Mouse (Mus musculus) midbrain, postnatal 0 days (tissue): ENCODE results near the gene Wfikkn1. TPM values are rescaled to one million over a fixed set of nuclear protein-coding genes. Genes with fewer than 3 reads are reported as not detected.
A peak's percentile ranks its signal among the peaks of the same experiment; 100 is the strongest.

Experiments
- ATAC-seq: fragments of 200-750 bp; cut with Nextera tagmentation; 2 replicates; pipeline ENCODE4 v1.8.0; 2017; ENCODE audit warnings: moderate number of reproducible peaks, mild to moderate bottlenecking, moderate TSS enrichment, moderate library complexity; ENCODE audit not compliant: low FRiP score
- DNase-seq: peaks from one replicate; pipeline ENCODE4 v3.0.0-alpha.2; 2015; ENCODE audit warnings: low spot score
- H3K27ac ChIP-seq: fragments of 300-500 bp; sonication (generic); 2 replicates; pipeline ENCODE4 v1.5.1; 2014; ENCODE audit warnings: low read depth, mild to moderate bottlenecking, low read length, mixed read lengths
- H3K27me3 ChIP-seq: fragments of 300-500 bp; sonication (generic); 2 replicates; pipeline ENCODE4 v1.6.1; 2014; ENCODE audit warnings: low read length, control low read depth, mixed read lengths; ENCODE audit not compliant: insufficient read depth
- H3K36me3 ChIP-seq: fragments of 300-500 bp; sonication (generic); 2 replicates; pipeline ENCODE4 v1.6.1; 2014; ENCODE audit warnings: low read length, control low read depth, mixed read lengths; ENCODE audit not compliant: insufficient read depth
- H3K4me1 ChIP-seq: fragments of 300-500 bp; sonication (generic); 2 replicates; pipeline ENCODE4 v1.6.1; 2014; ENCODE audit warnings: mild to moderate bottlenecking, control low read depth, antibody characterized with exemption, low read length, mixed read lengths; ENCODE audit not compliant: insufficient read depth
- H3K4me2 ChIP-seq: fragments of 300-500 bp; sonication (generic); 2 replicates; pipeline ENCODE4 v1.6.1; 2014; ENCODE audit warnings: low read depth, mild to moderate bottlenecking, low read length, mixed read lengths; ENCODE audit not compliant: poor library complexity, severe bottlenecking
- H3K4me3 ChIP-seq: fragments of 300-500 bp; sonication (generic); 2 replicates; pipeline ENCODE4 v1.5.1; 2014; ENCODE audit warnings: low read depth, mild to moderate bottlenecking, low read length, moderate library complexity
- H3K9ac ChIP-seq: fragments of 300-500 bp; sonication (generic); replicated peaks from 2 replicates; pipeline ENCODE4 v1.6.1; 2014; ENCODE audit warnings: mild to moderate bottlenecking, low read length, moderate library complexity, mixed read lengths; ENCODE audit not compliant: poor library complexity, severe bottlenecking
- H3K9me3 ChIP-seq: fragments of 300-500 bp; sonication (generic); 2 replicates; pipeline ENCODE4 v1.6.1; 2016; ENCODE audit warnings: low read length, control low read depth
- CTCF ChIP-seq: IDR thresholded peaks from 2 replicates; pipeline ENCODE4 v1.5.1; 2016; ENCODE audit warnings: antibody characterized with exemption, mild to moderate bottlenecking
- WGBS: fragments of 180-500 bp; shearing (Covaris S2); extraction: QIAGEN DNeasy Blood & Tissue Kit; methylation state at CpG from one replicate; pipeline ENCODE4 v1.1.7; 2014; 5-methylcytosine and 5-hydroxymethylcytosine counted together
- polyA plus RNA-seq: library from polyadenylated mRNA; unstranded; fragments of >200 nt; fragmentation: Nextera tagmentation; extraction: Ambion mirVana; gene quantifications from 2 replicates; pipeline ENCODE4 v1.2.1, GENCODE M21; 2015
- total RNA-seq: library from RNA; depleted of rRNA; stranded (reverse); fragments of >200 nt; gene quantifications from 2 replicates; pipeline ENCODE4 v1.2.3, GENCODE M21; 2014

Gene Wfikkn1
- total and polyA plus RNA-seq, 2 experiments from 2014 or later, result 0.42 to 0.77 TPM

DNA sequence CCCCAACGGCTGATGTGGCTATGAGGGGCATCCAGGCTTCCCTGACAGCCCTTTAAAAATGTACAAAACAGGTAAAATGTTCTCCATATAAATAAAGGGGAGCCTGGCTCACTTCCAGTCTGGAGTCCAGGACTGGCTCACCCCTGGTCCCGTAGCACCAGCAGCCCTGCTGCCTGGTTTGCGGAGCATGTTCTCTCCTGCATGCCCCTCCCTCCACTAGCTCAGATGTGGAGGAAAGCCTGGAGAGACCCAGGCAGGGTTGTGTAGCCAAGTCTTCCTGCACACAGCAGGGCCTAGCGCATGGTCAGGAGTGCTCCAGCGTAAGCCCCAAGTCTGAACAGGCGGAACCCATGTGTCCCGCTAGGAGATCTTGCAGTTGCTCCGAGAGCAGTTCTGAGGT, 2.6 kb upstream of the Wfikkn1 start:
- WGBS, result 74% methylated on average over 8 of the region's 8 CpGs
- DNase-seq, result no peak
- Histone ChIP-seq H3K27me3 (no peaks in the 10 kb centered on the region), H3K4me2 (no peak overlapping the region), H3K27ac (no peak overlapping the region), H3K4me3 (no peak overlapping the region), H3K9me3 (no peaks in the 10 kb centered on the region), H3K4me1 (peaks cover 2% of the 10 kb centered on the region; the same call in 1 of the 2 replicates), H3K9ac (no peak overlapping the region), H3K36me3 (peaks cover 41% of the 10 kb centered on the region)
- no peak for ATAC-seq
- no peak for TF ChIP-seq CTCF

- peaks cover 40% of the 10 kb centered on the region for H3K36me3 ChIP-seq
- no peaks in the 10 kb centered on the region for H3K9me3 ChIP-seq
- no peak for DNase-seq
- no peak for ATAC-seq
- no peak overlapping the region for H3K4me3 ChIP-seq
- no peak overlapping the region for H3K27ac ChIP-seq
- 38% methylated on average over 5 of the region's 5 CpGs for WGBS
- H3K4me2 ChIP-seq, result no peak overlapping the region
- no peak overlapping the region for H3K9ac ChIP-seq
- TF ChIP-seq CTCF, result 0 out of 2 replicates have a peak, but pooled peaks have one; percentile 28
- no peaks in the 10 kb centered on the region for H3K27me3 ChIP-seq
- H3K4me1 ChIP-seq, result peaks cover 2% of the 10 kb centered on the region; the same call in 1 of the 2 replicates
These were observed 1.6 kb upstream of the Wfikkn1 start for GRCm38 (mm10) chr17:25882306-25882705.

DNA sequence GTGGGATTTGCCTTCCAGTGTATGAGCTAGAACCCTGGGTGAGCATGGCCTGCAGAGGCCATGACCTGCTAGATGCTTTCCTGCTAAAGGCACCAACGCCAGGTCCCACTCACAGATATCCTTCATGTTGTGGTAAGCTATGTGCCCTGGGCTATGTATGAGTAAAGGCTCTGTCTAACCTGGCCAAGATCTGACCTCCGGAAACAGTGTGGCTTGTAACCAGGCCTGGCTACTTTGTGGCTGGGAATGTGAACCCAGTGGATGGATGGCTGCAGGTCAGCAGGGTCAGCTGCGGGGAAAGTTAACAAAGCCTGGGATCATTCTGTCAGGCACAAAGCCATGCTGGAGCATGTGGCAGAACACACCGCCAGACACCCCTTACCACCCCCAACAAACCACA, 1.0 kb upstream of the Wfikkn1 start:
- no peak for TF ChIP-seq CTCF
- Histone ChIP-seq H3K9ac (no peak overlapping the region), H3K4me1 (peaks cover 7% of the 10 kb centered on the region), H3K4me3 (no peak overlapping the region), H3K27me3 (no peaks in the 10 kb centered on the region), H3K4me2 (no peak overlapping the region), H3K9me3 (no peaks in the 10 kb centered on the region), H3K36me3 (peaks cover 40% of the 10 kb centered on the region), H3K27ac (no peak overlapping the region)
- WGBS, result 33% methylated on average over 4 of the region's 4 CpGs
- ATAC-seq (no peak), DNase-seq (no peak)

DNA sequence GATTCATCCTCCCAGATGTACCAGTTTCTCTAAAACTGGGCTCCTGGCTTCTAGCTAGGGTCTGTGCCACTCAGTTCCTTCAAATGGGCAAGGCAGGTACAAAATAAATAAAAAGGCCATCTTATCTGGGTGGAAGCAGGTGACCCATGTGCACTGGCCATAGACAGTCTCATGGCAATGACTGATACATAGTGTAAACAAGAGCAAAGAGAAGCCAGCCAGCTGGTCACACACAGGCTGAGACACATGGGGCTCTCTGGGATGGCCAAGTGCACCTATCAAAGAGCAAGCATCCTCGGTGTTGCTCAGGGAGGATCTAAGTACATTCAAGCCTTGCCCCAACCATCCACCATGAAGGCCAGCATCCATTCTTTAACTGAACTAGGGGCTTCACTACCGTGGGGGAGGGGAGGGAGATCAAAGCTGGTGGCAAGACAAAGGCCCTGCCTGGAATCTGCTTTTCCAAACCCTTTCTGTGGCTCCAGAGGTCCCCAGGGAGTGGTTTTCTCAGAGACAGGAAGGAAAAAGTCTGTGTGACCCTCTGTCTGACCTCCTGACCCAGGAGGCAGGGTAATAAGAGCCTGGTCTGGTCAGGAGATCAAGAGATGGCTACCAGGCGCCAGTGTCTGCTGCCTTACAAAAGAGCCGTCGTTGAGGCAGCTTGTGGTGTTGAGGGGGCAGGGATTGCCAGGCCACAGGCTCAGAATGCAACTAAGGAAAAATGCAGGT, 419 bp upstream of the Wfikkn1 start:
- TF ChIP-seq CTCF, result no peak
- Histone ChIP-seq H3K4me3 (no peak overlapping the region), H3K4me2 (no peak overlapping the region), H3K27ac (0 out of 2 replicates have a peak overlapping the region, but pooled peaks have one; percentile 32), H3K27me3 (no peaks in the 10 kb centered on the region), H3K9ac (no peak overlapping the region), H3K36me3 (peaks cover 40% of the 10 kb centered on the region), H3K4me1 (peaks cover 13% of the 10 kb centered on the region), H3K9me3 (no peaks in the 10 kb centered on the region)
- DNase-seq, result no peak
- no peak for ATAC-seq
- 9% methylated on average over 5 of the region's 5 CpGs for WGBS

DNA sequence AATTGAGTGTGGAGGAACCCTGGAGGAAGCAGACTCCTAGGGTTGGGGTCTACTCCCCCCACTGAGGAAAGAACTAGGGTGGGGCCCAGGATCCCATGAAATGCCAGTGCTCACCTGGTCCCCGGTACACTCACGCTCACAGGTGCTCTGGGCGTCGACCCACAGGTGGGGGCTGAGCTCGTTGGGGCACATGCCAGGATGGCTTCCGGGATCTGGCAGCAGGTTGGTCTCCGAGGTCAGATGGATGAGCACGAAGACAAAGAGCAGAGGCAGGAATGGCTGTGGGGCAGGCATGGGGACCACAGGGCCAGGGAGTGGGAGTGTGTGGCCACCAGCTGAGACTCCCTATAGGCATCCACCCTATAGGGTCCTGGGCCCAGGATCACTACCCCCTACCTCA, 908 bp downstream of the Wfikkn1 start:
- peaks cover 14% of the 10 kb centered on the region for H3K4me1 ChIP-seq
- no peaks in the 10 kb centered on the region for H3K9me3 ChIP-seq
- H3K27ac ChIP-seq, result peak overlapping the region; percentile 26; the same call in 1 of the 2 replicates
- 60% methylated on average over 8 of the region's 8 CpGs for WGBS
- H3K4me3 ChIP-seq, result no peak overlapping the region
- no peaks in the 10 kb centered on the region for H3K27me3 ChIP-seq
- H3K9ac ChIP-seq, result no peak overlapping the region
- DNase-seq (no peak), ATAC-seq (no peak)
- H3K36me3 ChIP-seq, result peaks cover 40% of the 10 kb centered on the region
- no peak for TF ChIP-seq CTCF
- no peak overlapping the region for H3K4me2 ChIP-seq

DNA sequence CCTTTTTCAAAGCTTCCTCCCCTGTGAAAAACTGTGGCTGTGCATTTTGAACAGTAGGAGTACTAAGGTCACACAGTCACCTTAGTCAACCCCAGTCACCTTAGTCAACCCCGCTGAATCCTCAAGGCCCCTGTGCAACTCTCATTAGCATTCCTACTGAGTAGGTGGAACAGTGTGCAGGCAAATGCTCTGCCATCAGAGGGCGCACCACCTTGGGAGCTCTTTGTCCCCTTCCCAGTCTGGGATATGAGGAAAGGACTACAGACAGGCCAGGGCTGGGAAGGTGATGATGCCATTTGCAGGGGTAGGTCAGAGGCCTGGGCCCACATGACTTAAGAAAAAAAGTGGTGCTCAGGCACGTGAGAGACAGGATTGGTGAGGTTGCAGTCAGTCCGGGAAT, 1.4 kb downstream of the Wfikkn1 start:
- peak; percentile 68 for TF ChIP-seq CTCF
- Histone ChIP-seq H3K4me3 (no peak overlapping the region), H3K4me1 (peaks cover 14% of the 10 kb centered on the region), H3K36me3 (peaks cover 35% of the 10 kb centered on the region), H3K27ac (no peak overlapping the region), H3K4me2 (no peak overlapping the region), H3K9ac (no peak overlapping the region), H3K9me3 (no peaks in the 10 kb centered on the region), H3K27me3 (no peaks in the 10 kb centered on the region)
- ATAC-seq (no peak), DNase-seq (peak; percentile 10)
- WGBS, result 42% methylated on average over 4 of the region's 4 CpGs
